Mouse (Mus musculus) kidney, adult 2 months (tissue): ENCODE measurements around the gene Ehd4. TPM values are rescaled to one million over a fixed set of nuclear protein-coding genes. Genes with fewer than 3 reads are reported as not detected.

Source experiments
- DNase-seq: peaks from one replicate; pipeline ENCODE4 v3.0.0; 2021
- H3K27ac ChIP-seq: fragments of 200-500 bp; 2 replicates; pipeline ENCODE4 v1.5.1; 2012; ENCODE audit warnings: low read depth, low read length, control low read depth, inconsistent platforms; ENCODE audit not compliant: insufficient read depth
- H3K27me3 ChIP-seq: fragments of 200-500 bp; replicated peaks from 2 replicates; pipeline ENCODE4 v1.6.1; 2012; ENCODE audit warnings: mild to moderate bottlenecking, moderate library complexity, low read length, inconsistent platforms; ENCODE audit not compliant: control insufficient read depth, insufficient read depth
- H3K36me3 ChIP-seq: fragments of 200-500 bp; 2 replicates; pipeline ENCODE4 v1.6.1; 2012; ENCODE audit warnings: mild to moderate bottlenecking, moderate library complexity, low read length, inconsistent platforms; ENCODE audit not compliant: control insufficient read depth, insufficient read depth
- H3K4me1 ChIP-seq: fragments of 200-500 bp; 2 replicates; pipeline ENCODE4 v1.6.1; 2011; ENCODE audit warnings: low read length; ENCODE audit not compliant: control insufficient read depth, insufficient read depth
- H3K4me3 ChIP-seq: fragments of 200-500 bp; 2 replicates; pipeline ENCODE4 v1.5.1; 2011; ENCODE audit warnings: mild to moderate bottlenecking, low read depth, low read length, control low read depth; ENCODE audit not compliant: insufficient read depth
- CTCF ChIP-seq: fragments of 200-500 bp; conservative IDR thresholded peaks from 2 replicates; pipeline ENCODE4 v1.5.1; 2011; ENCODE audit warnings: low read depth, mild to moderate bottlenecking, control low read depth, low read length, moderate library complexity, mixed read lengths; ENCODE audit not compliant: insufficient read depth, insufficient read length
- POLR2A ChIP-seq: fragments of 200-500 bp; IDR thresholded peaks from one replicate; pipeline ENCODE4 v1.6.1; 2011; ENCODE audit warnings: low read depth, low read length, control low read depth
- WGBS: fragments of 180-500 bp; shearing (Covaris S2); methylation state at CpG from one replicate; pipeline ENCODE4 v1.1.7; 2018; 5-methylcytosine and 5-hydroxymethylcytosine counted together
- polyA plus RNA-seq: library from polyadenylated mRNA; depleted of rRNA; stranded (reverse); fragments of >200 nt; gene quantifications from 2 replicates; pipeline ENCODE4 v1.2.3, GENCODE M21; 2012

Gene Ehd4
- polyA plus RNA-seq, 1 experiment: 38.2 TPM

DNA sequence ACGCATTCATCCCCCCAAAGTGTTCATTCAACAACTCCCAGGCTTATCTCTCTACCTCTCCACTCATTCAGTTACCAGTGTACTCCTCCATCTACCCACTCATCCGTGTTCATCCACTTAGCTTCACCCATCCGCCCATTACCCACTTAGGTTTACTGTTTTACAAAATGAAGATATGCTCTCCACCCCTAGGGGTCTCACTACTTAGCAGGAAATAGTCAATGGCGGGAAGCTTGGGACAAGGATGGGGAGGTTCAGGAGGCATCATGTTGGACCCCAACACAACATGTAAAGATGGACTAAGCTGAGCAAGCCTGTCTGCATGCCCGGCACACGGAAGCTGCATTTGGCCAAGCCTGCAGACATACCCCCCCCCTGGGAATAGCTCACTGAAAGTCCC is 89.8 kb downstream of the Ehd4 start:
- DNase-seq: no peak
- no peak overlapping the region for H3K27ac ChIP-seq
- no peak overlapping the region for H3K4me3 ChIP-seq
- H3K27me3 ChIP-seq: no peaks in the 10 kb centered on the region
- TF ChIP-seq CTCF (no peak), POLR2A (no peak)
- H3K4me1 ChIP-seq: no peaks in the 10 kb centered on the region
- no peaks in the 10 kb centered on the region for H3K36me3 ChIP-seq
- WGBS: 82% methylated on average over 6 of the region's 6 CpGs

DNA sequence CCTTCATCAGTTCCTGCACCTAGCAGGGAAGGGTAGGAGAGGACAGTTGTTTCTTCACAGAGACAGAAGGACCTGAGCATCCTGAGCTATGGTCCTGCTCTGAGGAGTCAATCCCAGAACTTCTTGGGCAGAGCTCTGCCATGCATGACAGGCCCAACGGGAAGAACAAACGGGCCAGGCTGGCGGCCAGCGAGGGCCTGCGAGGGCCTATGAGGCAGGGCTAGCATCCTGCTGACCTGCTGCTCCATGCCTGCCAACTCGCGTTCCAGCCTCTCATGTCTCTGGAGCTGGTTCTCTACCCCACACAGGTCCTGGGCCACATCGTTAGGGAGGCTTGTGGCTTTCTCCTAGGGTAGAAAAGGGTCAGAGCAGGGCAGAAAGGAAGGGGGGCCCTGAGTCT is 92.2 kb downstream of the Ehd4 start:
- Histone ChIP-seq H3K4me3 (no peak overlapping the region), H3K27me3 (no peaks in the 10 kb centered on the region), H3K4me1 (no peaks in the 10 kb centered on the region), H3K36me3 (no peaks in the 10 kb centered on the region), H3K27ac (no peak overlapping the region)
- no peak for TF ChIP-seq CTCF
- no peak for TF ChIP-seq POLR2A
- WGBS: 71% methylated on average over 8 of the region's 8 CpGs
- no peak for DNase-seq

DNA sequence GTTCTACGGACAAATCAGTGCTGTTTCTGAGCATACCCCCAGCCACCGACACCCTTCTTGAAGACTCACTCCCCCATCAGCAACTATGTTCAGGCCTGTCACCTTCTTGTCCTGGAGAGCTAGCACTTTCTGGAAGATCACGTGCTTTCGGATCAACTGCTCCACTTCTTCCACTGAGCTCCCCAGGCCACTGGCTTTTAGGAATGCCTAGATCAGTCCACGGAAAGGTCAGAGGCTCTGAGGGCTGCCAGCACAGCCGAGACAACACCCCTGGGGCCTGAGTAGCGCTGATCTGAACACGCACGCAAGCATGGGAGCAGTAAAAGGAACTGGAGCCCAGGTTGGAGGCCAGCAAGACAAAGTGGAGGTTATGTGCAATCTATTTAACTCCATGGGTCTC is 93.8 kb downstream of the Ehd4 start:
- DNase-seq: peak; percentile 56
- TF ChIP-seq CTCF (no peak), POLR2A (no peak)
- 39% methylated on average over 9 of the region's 9 CpGs for WGBS
- Histone ChIP-seq H3K36me3 (no peaks in the 10 kb centered on the region), H3K27ac (peak overlapping the region; percentile 58), H3K4me3 (no peak overlapping the region), H3K27me3 (no peaks in the 10 kb centered on the region), H3K4me1 (no peaks in the 10 kb centered on the region)

DNA sequence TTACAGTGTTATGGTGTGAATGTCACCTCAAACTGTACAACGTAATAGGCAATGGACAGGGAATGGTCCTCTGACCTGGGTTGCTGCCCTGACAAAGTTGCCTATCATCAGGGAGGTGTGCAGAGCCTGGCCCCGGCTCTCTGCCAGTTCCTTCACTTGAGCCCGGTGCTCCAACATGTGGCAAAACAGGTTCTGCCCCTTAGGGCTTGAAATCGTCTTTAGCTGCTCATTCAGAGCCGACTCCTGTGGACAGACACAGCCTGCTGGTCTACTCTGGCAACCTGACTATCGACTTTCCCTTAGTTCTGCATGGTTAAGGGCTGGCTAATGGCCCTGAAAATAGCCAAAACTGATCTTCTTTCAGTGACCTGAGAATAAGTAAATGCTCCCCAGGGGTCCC is 94.2 kb downstream of the Ehd4 start:
- Histone ChIP-seq H3K4me3 (no peak overlapping the region), H3K27ac (peak overlapping the region; percentile 58; the same call in 1 of the 2 replicates), H3K4me1 (no peaks in the 10 kb centered on the region), H3K36me3 (no peaks in the 10 kb centered on the region), H3K27me3 (no peaks in the 10 kb centered on the region)
- no peak for TF ChIP-seq CTCF
- no peak for TF ChIP-seq POLR2A
- peak; percentile 66 for DNase-seq
- 43% methylated on average over 6 of the region's 6 CpGs for WGBS

DNA sequence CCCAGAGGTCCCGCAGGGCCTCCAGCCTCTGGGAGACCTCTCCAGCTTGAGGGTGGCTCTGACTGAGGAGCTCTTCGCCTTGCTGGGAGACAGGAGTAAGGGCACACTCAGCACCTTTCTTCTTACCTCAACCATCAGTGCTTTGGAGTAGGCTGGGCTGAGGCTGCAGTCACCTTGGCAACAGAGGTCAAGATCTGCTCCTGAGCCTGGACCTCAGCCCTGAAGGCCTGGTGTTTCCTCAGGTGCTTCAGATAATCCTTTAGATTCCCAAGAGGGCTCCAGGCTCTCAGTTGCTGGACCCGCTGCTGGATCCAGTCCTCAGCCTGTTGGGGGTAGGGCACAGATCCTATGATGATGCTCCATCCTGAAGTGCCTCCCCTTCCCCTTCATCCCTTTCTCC is 94.9 kb downstream of the Ehd4 start:
- Histone ChIP-seq H3K4me1 (no peaks in the 10 kb centered on the region), H3K36me3 (no peaks in the 10 kb centered on the region), H3K27ac (no peak overlapping the region), H3K4me3 (no peak overlapping the region), H3K27me3 (no peaks in the 10 kb centered on the region)
- TF ChIP-seq POLR2A (no peak), CTCF (no peak)
- DNase-seq: no peak
- 96% methylated on average over 3 of the region's 3 CpGs for WGBS

GRCm38 (mm10) chr2:120058818-120059217 is 95.6 kb downstream of the Ehd4 start:
- TF ChIP-seq CTCF (no peak), POLR2A (no peak)
- H3K27me3 ChIP-seq: no peaks in the 10 kb centered on the region
- H3K27ac ChIP-seq: no peak overlapping the region
- no peaks in the 10 kb centered on the region for H3K4me1 ChIP-seq
- no peak for DNase-seq
- no peak overlapping the region for H3K4me3 ChIP-seq
- no peaks in the 10 kb centered on the region for H3K36me3 ChIP-seq
- 87% methylated on average over 4 of the region's 4 CpGs for WGBS

GRCm38 (mm10) chr2:120055923-120056322 is 98.5 kb downstream of the Ehd4 start:
- TF ChIP-seq POLR2A (no peak), CTCF (no peak)
- no peak overlapping the region for H3K27ac ChIP-seq
- no peaks in the 10 kb centered on the region for H3K4me1 ChIP-seq
- H3K4me3 ChIP-seq: no peak overlapping the region
- no peaks in the 10 kb centered on the region for H3K27me3 ChIP-seq
- no peaks in the 10 kb centered on the region for H3K36me3 ChIP-seq
- DNase-seq: no peak
- WGBS: 89% methylated on average over 10 of the region's 10 CpGs
